Mouse (Mus musculus) mammary gland, adult 2 months (tissue): ENCODE data around the gene 4930449I24Rik. TPM values are rescaled to one million over a fixed set of nuclear protein-coding genes. Genes with fewer than 3 reads are reported as not detected.

Experiments used
- polyA plus RNA-seq: library from polyadenylated mRNA; depleted of rRNA; stranded (reverse); fragments of >200 nt; gene quantifications from 2 replicates; pipeline ENCODE4 v1.2.3, GENCODE M21; 2012; ENCODE audit warnings: low replicate concordance; rRNA removed

4930449I24Rik gene
- not detected in 2 replicates for polyA plus RNA-seq

DNA sequence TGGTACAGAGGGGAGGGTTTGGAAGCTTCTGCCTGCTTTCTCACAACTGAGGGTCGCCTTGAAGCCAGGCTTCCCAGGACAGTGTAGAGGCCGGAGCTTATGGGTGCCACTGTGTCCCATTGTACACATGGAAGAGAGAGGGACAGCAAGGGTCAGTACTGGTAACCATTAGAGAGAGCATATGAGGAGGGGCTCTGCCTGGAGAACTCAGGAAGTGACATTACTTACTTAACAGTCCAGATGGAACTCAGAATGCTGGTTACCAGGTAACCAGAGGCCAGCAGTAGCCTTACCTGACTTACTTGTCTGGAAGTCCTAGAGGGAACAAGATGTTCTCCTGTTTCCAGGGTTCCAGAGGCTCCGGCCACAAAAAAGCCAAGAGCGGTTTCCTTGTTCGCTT is at the start of gene 4930449I24Rik:
4930449I24Rik (plus strand) TSS at position 301 of the 400 bp plus-strand sequence.

DNA sequence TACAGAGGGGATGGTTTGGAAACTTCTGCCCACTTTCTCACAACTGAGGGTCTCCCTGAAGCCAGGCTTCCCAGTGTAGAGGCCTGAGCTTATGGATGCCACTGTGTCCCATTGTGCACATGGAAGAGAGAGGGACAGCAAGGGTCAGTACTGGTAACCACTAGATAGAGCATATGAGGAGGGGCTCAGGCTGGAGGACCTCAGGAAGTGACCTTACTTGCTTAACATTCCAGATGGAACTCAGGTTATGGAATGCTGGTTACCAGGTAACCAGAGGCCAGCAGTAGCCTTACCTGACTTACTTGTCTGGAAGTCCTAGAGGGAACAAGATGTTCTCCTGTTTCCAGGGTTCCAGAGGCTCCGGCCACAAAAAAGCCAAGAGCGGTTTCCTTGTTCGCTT is 20.5 kb upstream of the 4930449I24Rik start, which contains the start of gene Gm6408:
Gm6408 (plus strand) TSS at position 301 of the 400 bp plus-strand sequence.

DNA sequence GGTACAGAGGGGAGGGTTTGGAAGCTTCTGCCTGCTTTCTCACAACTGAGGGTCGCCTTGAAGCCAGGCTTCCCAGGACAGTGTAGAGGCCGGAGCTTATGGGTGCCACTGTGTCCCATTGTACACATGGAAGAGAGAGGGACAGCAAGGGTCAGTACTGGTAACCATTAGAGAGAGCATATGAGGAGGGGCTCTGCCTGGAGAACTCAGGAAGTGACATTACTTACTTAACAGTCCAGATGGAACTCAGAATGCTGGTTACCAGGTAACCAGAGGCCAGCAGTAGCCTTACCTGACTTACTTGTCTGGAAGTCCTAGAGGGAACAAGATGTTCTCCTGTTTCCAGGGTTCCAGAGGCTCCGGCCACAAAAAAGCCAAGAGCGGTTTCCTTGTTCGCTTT is 11.1 kb upstream of the 4930449I24Rik start, which contains the start of gene Gm6370:
Gm6370 (plus strand) TSS at position 301 of the 400 bp plus-strand sequence.

DNA sequence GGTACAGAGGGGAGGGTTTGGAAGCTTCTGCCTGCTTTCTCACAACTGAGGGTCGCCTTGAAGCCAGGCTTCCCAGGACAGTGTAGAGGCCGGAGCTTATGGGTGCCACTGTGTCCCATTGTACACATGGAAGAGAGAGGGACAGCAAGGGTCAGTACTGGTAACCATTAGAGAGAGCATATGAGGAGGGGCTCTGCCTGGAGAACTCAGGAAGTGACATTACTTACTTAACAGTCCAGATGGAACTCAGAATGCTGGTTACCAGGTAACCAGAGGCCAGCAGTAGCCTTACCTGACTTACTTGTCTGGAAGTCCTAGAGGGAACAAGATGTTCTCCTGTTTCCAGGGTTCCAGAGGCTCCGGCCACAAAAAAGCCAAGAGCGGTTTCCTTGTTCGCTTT is 11.6 kb downstream of the 4930449I24Rik start, which contains the start of gene Gm3402:
Gm3402 (plus strand) TSS at position 301 of the 400 bp plus-strand sequence.

DNA sequence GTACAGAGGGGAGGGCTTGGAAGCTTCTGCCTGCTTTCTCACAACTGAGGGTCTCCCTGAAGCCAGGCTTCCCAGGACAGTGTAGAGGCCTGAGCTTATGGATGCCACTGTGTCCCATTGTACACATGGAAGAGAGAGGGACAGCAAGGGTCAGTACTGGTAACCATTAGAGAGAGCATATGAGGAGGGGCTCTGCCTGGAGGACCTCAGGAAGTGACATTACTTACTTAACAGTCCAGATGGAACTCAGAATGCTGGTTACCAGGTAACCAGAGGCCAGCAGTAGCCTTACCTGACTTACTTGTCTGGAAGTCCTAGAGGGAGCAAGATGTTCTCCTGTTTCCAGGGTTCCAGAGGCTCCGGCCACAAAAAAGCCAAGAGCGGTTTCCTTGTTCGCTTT is 23.3 kb downstream of the 4930449I24Rik start, which contains the start of gene Gm3404:
Gm3404 (plus strand) TSS at position 301 of the 400 bp plus-strand sequence.

DNA sequence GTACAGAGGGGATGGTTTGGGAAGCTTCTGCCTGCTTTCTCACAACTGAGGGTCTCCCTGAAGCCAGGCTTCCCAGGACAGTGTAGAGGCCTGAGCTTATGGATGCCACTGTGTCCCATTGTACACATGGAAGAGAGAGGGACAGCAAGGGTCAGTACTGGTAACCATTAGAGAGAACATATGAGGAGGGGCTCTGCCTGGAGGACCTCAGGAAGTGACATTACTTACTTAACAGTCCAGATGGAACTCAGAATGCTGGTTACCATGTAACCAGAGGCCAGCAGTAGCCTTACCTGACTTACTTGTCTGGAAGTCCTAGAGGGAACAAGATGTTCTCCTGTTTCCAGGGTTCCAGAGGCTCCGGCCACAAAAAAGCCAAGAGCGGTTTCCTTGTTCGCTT is 35.1 kb downstream of the 4930449I24Rik start, which contains the start of gene Gm3409:
Gm3409 (plus strand) TSS at position 301 of the 400 bp plus-strand sequence.

Other genes starting within 250 kb of the 4930449I24Rik start
- 1.2 and 1.4 TPM in 2 replicates for gene Wasf3, start 117.4 kb upstream of the 4930449I24Rik start, polyA plus RNA-seq
- not detected in 2 replicates for gene Gm6408, start 20.4 kb upstream of the 4930449I24Rik start, polyA plus RNA-seq
- not detected in 2 replicates for gene Gm6370, start 11.0 kb upstream of the 4930449I24Rik start, polyA plus RNA-seq
- not detected in 2 replicates for gene Gm3402, start 11.7 kb downstream of the 4930449I24Rik start, polyA plus RNA-seq
- gene Gm3404, start 23.4 kb downstream of the 4930449I24Rik start, polyA plus RNA-seq = not detected in 2 replicates
- not detected in 2 replicates for gene Gm3409, start 35.2 kb downstream of the 4930449I24Rik start, polyA plus RNA-seq
- gene Gm3415, start 53.7 kb downstream of the 4930449I24Rik start, polyA plus RNA-seq = not detected in 2 replicates
- gene Gpr12, start 82.8 kb downstream of the 4930449I24Rik start, polyA plus RNA-seq = not detected in 2 replicates